Mouse (Mus musculus) left cerebral cortex, postnatal 36 days (tissue): ENCODE data around the gene Gm49353. TPM values are rescaled to one million over a fixed set of nuclear protein-coding genes. Genes with fewer than 3 reads are reported as not detected.

Experiments used
- DNase-seq, 2 experiments: peaks; one replicate each; pipeline ENCODE4 v3.0.0; 2021 to 2022; ENCODE audit warnings: low spot score in 2 of 2, mixed read lengths in 1 of 2
- intact Hi-C: fragments of 180-260 bp; cut with DNase I; formaldehyde crosslinking; loops from one replicate; pipeline ENCODE4 v1.15.1; 2025
- total RNA-seq, 2 experiments: library from RNA; stranded (reverse); gene quantifications; 2 replicates each; pipeline ENCODE4 v1.2.3; 2021

The Gm49353 gene
- 10 to 100 TPM; 20.7 to 26.6 TPM for total RNA-seq

DNA sequence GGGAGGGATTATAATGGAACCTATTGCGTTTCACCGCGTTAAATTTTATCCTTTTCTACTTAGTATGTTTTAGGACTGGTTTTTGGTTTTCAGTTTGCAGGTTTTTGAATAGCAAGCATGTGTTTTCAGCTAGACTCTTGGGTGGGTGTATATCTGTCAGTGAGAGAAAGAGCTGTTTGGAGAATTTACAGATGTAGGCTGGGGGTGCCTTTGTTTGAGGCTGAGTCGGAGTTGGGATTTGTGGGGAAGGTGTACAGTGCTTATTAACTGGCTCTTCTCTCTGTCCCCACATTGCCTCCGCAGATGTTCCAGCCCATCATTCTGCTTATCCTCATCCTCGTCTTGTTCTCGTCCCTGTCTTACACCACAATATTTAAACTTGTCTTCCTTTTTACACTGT, at the start of gene Gm49353:
Gm49353 (plus strand) TSS at position 313 of the 400 bp plus-strand sequence.
- intact Hi-C loops = no loop called here
- no peak for DNase-seq

GRCm38 (mm10) chr10:29155304-29155703, 43.5 kb upstream of the Gm49353 start:
- DNase-seq = no peak
- intact Hi-C loops = no loop called here

- intact Hi-C loops = no loop called here
- DNase-seq = no peak
These were observed 37.1 kb upstream of the Gm49353 start for GRCm38 (mm10) chr10:29161664-29162063.

DNA sequence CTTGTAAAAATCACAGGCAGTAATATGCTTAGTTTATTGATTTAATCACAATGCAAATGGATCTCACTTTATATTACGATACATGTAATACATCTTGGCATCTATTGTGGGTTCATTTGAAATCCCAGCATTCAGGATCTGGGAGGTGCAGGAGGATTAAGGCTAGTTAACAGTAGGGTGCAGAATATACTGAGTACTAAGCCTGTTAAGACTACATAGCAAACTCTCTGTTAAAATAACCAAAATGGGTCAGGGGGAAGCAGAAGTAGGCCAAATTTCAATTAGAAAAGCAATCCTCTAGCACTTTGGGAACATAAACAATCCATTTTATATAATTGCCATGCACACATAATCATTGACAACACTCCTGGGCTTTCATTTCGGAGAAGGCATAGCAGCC, 25.0 kb upstream of the Gm49353 start:
- no peak for DNase-seq
- intact Hi-C loops = no loop called here

- intact Hi-C loops = no loop called here
- DNase-seq = no peak
These were observed 23.1 kb upstream of the Gm49353 start for GRCm38 (mm10) chr10:29175656-29176055.

- DNase-seq = peak; percentile 21 to 24
- intact Hi-C loops = no loop called here
These were observed 21.9 kb upstream of the Gm49353 start for GRCm38 (mm10) chr10:29176881-29177280.

DNA sequence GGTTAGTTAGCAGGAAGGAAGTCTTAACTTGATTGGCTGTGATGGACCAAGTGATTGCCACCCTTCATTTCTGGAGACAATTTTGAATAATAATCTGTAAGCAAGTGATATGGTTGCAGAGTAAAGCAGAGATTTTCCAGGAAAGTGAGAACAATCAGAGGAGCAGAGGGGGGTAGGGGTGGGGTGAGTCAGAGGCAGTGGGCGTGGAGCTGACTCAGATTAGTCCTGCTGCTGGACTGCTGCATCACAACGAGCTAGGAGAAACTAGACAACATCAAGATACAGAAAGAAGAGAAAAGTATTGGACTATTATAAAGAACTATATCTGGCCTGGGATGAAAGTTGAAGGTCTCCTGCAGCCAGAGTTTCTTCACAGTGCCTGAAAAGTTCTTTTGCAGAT, 20.8 kb upstream of the Gm49353 start:
- peak; percentile 44 to 46 for DNase-seq
- intact Hi-C loops = no loop called here

GRCm38 (mm10) chr10:29180210-29180609, 18.5 kb upstream of the Gm49353 start:
- intact Hi-C loops = no loop called here
- no peak for DNase-seq

DNA sequence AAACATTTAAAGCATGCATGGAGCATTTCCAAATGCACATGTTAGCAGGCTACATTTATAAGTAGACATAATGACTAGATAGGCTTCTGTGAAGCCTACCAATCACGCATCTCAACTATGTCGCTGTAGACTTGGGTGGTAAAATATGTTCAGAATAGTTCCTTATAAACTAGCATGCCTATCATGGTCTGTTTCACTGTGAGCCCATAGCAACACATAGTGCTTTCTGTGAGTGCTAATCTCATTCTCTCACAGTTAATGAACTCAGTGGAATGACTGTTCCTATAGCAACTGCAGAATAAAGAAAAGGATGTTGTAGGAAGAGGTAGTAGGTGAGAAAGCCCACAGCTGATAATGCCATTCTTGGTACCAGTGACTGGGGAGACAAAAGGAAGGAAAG, 17.7 kb upstream of the Gm49353 start:
- intact Hi-C loops = no loop called here
- DNase-seq = no peak

DNA sequence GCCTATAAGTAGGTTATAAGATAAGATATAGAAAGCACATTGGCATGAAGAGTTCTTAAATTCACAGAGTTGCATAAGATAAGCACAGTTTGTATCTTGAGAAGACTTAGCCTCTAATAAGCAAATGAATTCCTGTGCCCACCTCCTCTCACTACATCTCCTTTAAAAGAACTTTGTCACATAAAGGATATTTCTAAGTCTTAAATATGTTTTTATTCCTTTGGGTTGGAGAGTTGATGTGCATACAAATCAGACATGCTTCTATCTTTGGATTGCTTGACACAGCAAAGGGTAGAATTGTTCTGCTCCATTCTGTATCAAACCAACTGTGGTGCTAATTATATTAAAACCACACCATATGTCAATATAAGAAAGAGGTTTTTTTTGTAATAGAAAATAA, 5.0 kb upstream of the Gm49353 start:
- no peak for DNase-seq
- intact Hi-C loops = no loop called here

- no peak for DNase-seq
- intact Hi-C loops = no loop called here
These were observed 1.9 kb upstream of the Gm49353 start for GRCm38 (mm10) chr10:29196811-29197210.

- intact Hi-C loops = no loop called here
- DNase-seq = no peak
These were observed 1.1 kb downstream of the Gm49353 start for GRCm38 (mm10) chr10:29199835-29200234.

DNA sequence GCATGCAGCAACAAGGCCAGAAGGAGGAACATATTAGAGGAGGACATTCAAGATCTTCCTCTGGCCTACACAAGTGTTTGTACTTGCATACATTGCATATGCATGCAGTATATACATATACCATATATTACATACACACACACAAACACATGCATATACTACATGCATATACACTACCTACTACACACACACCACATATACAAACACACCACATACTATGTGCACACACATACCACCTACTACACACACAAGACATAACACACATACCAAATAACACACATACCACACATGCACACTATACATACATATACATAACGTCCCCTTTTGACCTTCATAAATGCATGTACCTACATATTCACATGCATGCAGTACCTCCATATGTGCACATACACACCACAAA, 1.9 kb downstream of the Gm49353 start:
- no peak for DNase-seq
- intact Hi-C loops = no loop called here

GRCm38 (mm10) chr10:29206730-29207129, 8.0 kb downstream of the Gm49353 start:
- DNase-seq = no peak
- intact Hi-C loops = loop anchor here (2.0 to 5.0 kb wide), 2 partner anchors 58 to 99 kb away; no protein-coding TSS in a partner anchor

DNA sequence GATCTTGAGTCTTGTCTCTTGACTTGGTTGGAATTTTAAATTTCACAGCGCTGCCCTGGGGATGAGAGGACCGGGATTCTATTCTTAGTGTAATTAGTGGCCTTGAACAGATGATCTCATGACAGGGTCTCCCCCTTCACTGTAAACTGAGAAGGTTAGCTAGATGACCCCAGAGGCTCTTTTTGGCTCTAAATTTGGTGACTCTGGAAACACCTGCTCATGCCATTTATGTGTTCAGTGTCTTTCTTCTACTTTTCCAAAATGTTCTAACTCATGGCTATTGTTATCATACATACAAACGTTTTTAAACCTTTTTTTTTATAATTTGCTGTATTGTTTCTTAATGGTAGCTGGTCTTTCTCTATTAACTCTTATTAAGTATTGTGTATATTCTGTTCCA, 10.0 kb downstream of the Gm49353 start:
- intact Hi-C loops = loop anchor here (5.0 kb wide), 1 partner anchor 101 kb away; no protein-coding TSS in a partner anchor
- no peak for DNase-seq

DNA sequence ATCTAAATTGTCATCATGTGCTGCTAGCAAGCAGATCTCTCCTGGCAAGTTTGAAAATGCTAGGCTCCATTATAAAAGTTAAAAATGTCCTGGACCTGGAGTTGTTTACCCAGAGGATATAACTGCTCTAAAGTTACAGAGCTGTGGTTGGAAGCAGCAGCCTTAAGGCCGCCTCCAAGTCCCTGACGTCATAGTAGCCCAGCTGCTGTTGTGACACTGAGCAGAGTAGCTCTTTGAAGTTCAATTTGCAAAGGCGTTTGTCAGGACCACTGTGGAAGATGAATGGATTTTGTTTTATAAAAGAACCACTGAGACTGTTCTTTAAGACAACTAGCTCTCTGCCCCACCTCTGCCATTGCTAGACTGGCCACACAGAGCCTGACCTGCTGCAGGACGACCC, 12.7 kb downstream of the Gm49353 start, which contains the start of gene 9330159F19Rik:
9330159F19Rik (plus strand) TSS at position 154 of the 400 bp plus-strand sequence.
- intact Hi-C loops = loop anchor here (5.0 kb wide), 1 partner anchor 101 kb away; the partner anchor contains the start of gene Echdc1
- DNase-seq = peak; percentile 30 to 43

DNA sequence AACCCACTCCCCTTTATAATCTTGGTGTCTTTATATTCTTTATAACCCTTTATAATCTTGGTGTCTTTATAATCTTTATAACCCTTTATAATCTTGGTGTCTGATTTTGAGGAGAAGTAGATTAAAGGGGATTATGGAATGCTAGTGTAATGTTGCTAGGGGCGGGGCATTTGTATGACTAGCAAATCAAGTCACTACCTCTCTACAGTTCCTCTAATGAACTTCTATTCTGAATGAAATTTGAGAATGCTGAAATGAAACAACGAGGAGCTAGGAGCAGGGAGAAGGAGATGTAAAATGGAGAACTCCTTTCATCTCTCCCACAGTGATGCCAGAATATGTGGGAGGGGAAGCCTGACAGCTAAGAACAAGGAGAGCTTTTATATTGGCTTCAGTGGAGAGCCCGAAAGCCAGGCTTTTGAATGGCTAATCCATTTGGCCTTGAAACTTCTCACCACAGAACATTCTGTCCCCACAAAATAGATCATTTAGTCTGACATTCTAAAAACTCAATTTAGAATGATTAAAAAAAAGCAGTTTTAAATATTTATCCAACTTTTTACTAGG, 14.9 kb downstream of the Gm49353 start:
- DNase-seq = no peak
- intact Hi-C loops = loop anchor here (5.0 kb wide), 1 partner anchor 99 kb away; the partner anchor contains the start of gene Echdc1

GRCm38 (mm10) chr10:29216957-29217356, 18.2 kb downstream of the Gm49353 start:
- no peak for DNase-seq
- intact Hi-C loops = no loop called here

DNA sequence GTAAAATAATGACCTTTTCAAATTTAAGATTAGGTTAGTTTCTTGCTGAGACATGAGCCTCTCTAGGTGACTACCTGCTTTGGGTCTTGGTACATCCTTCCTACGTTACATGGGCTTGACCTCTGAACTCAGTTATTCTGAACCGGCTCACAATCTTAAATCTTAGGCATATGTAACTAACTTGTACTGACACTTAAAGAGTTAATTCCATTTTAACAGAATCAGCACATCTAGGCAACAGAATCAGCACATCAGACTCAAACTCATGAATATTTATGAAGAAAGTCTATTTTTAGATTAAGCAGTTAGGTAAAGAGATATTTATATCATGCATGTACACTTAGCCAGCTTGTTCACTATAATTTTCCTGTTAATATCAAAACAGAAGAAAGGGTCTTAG, 18.7 kb downstream of the Gm49353 start:
- no peak for DNase-seq
- intact Hi-C loops = no loop called here

GRCm38 (mm10) chr10:29225329-29225728, 26.6 kb downstream of the Gm49353 start:
- intact Hi-C loops = no loop called here
- DNase-seq = no peak

GRCm38 (mm10) chr10:29231208-29231607, 32.5 kb downstream of the Gm49353 start:
- intact Hi-C loops = no loop called here
- DNase-seq = no peak
